24 mouse cellular contexts compared by ENCODE assay signal in the genomic region with DNA sequence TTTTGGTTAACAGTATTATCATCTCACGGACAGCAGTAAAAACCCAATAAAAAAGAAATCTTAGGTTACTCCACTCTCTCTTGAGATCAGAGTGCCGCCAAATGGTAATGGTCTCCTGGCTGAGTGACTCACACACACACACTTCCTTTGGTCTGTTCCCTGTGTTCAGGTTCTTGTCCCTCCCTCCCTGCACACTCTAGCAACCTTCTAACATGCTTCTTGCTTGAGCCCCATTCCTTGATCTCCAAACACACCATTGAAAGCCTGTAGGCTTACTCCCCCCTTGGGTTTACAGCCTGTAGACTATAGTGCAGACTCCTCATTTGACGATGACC. TPM values are rescaled to one million over a fixed set of nuclear protein-coding genes. Genes with fewer than 3 reads are reported as not detected.
A peak's percentile ranks its signal among the peaks of the same experiment; 100 is the strongest.
DNase-seq lines count a peak whose midpoint lies in the region; ATAC-seq and TF ChIP-seq lines count a peak whose summit lies in the region.
"Had no signal": no experiment of that assay in that cellular context is flagged by ENCODE, and none has a peak within 500 bp of the region (broad histone marks: within the 10 kb centered on the region; RNA-seq: fewer than 3 reads in every experiment).

No protein-coding gene starts in this region.

- no peaks in the 10 kb centered on the region for H3K27me3 ChIP-seq in kidney, postnatal 0 days (ENCODE audit: insufficient read depth, low read length)
- H3K27me3 ChIP-seq: heart, embryonic 13.5 days; hindbrain, embryonic 13.5 days; liver, embryonic 13.5 days; stomach, embryonic 15.5 days had no signal

- no peak overlapping the region for H3K4me3 ChIP-seq in gastrocnemius, adult 2 months
- no peak overlapping the region for H3K4me3 ChIP-seq in kidney, postnatal 0 days (replicated peaks; ENCODE audit: low read depth, low read length)
- H3K4me3 ChIP-seq: heart, embryonic 13.5 days; hindbrain, embryonic 13.5 days; liver, embryonic 13.5 days; myocyte; stomach, embryonic 15.5 days had no signal

- H3K9ac ChIP-seq in kidney, postnatal 0 days (ENCODE audit: low read depth, low read length): no peak overlapping the region
- H3K9ac ChIP-seq: heart, embryonic 13.5 days; hindbrain, embryonic 13.5 days; liver, embryonic 13.5 days; stomach, embryonic 15.5 days had no signal

- WGBS in kidney, postnatal 0 days: 34% methylated on average over 3 of the region's 3 CpGs

- no peak for TF ChIP-seq CTCF in gastrocnemius, adult 2 months (IDR thresholded peaks at IDR 0.05)
- no peak for TF ChIP-seq CTCF in kidney, postnatal 0 days (IDR thresholded peaks at IDR 0.05; ENCODE audit: low read depth)

- H3K27ac ChIP-seq in gastrocnemius, adult 2 months: peak overlapping the region; percentile 82
- peak overlapping the region; percentile 68 for H3K27ac ChIP-seq in kidney, postnatal 0 days
- H3K27ac ChIP-seq: heart, embryonic 13.5 days; hindbrain, embryonic 13.5 days; liver, embryonic 13.5 days; stomach, embryonic 15.5 days had no signal

- ATAC-seq in kidney, postnatal 0 days (replicated peaks; ENCODE audit: low FRiP score, low read depth): no peak
- ATAC-seq in granulocyte monocyte progenitor cell, adult 5-6 weeks (replicated peaks; ENCODE audit: poor library complexity, severe bottlenecking): peak; percentile 21; the same call in 1 of the 2 replicates
- 0 out of 2 replicates have a peak, but pooled peaks have one; percentile 13 for ATAC-seq in monocyte, adult 5-6 weeks (replicated peaks; ENCODE audit: insufficient number of reproducible peaks, low FRiP score, low TSS enrichment, poor library complexity, severe bottlenecking)
- ATAC-seq: forebrain, embryonic 14.5 days had no signal

- H3K4me1 ChIP-seq in kidney, postnatal 0 days (replicated peaks; ENCODE audit: insufficient read depth, low read length): peaks cover 9% of the 10 kb centered on the region; the same call in 1 of the 2 replicates
- H3K4me1 ChIP-seq: hindbrain, embryonic 13.5 days; stomach, embryonic 15.5 days had no signal

- H3K36me3 ChIP-seq in kidney, postnatal 0 days (ENCODE audit: insufficient read depth, low read length): no peaks in the 10 kb centered on the region
- H3K36me3 ChIP-seq: heart, embryonic 13.5 days; hindbrain, embryonic 13.5 days; stomach, embryonic 15.5 days had no signal

- no peak overlapping the region for H3K4me2 ChIP-seq in kidney, postnatal 0 days (ENCODE audit: low read length)
- H3K4me2 ChIP-seq: heart, embryonic 13.5 days; liver, embryonic 13.5 days; stomach, embryonic 15.5 days had no signal

- no peaks in the 10 kb centered on the region for H3K9me3 ChIP-seq in kidney, postnatal 0 days (replicated peaks; ENCODE audit: low read length)
- H3K9me3 ChIP-seq: heart, embryonic 13.5 days; hindbrain, embryonic 13.5 days; liver, embryonic 13.5 days; stomach, embryonic 15.5 days had no signal

- DNase-seq in gastrocnemius, adult 2 months: no peak
- no peak for DNase-seq in gastrocnemius, postnatal 10 days
- no peak for DNase-seq in kidney, postnatal 0 days (ENCODE audit: low spot score)
- no peak for DNase-seq in kidney, adult 8-10 months
- DNase-seq in left cerebral cortex, postnatal 25 days (ENCODE audit: low spot score in 2 of 2): no peak
- DNase-seq: cerebellum, adult 2 months; cerebellum, postnatal 36 days; heart, adult 18-20 months; layer of hippocampus, postnatal 36 days; liver, embryonic 13.5 days; lung, adult 2 months; lung, postnatal 14 days; midbrain, embryonic 14.5 days; right cerebral cortex, adult 18-20 months; right cerebral cortex, postnatal 4 days; thymus, postnatal 36 days had no signal

- intact Hi-C loops in gastrocnemius, adult 2 months (cut with DNase I): loop anchor here (5.0 kb wide), 1 partner anchor 134 kb away; no protein-coding TSS in a partner anchor
- intact Hi-C loops in left cerebral cortex, postnatal 25 days (cut with DNase I): loop anchor here (10.0 kb wide), 1 partner anchor 466 kb away; no protein-coding TSS in a partner anchor

RNA-seq across cellular contexts. Expression of a gene that starts 33.7 kb away (rescaled TPM):
- total RNA-seq in gastrocnemius, adult 2 months (2021): 1 to 10 TPM; 2.6 to 3.5 TPM
- under 1 TPM; 0.40 to 0.65 TPM for total RNA-seq in gastrocnemius, postnatal 10 days (2021)
- 34.8 and 37.2 TPM in 2 replicates for polyA plus RNA-seq in kidney, postnatal 0 days (2015; fragmentation: Nextera tagmentation; extraction: Ambion mirVana)
- not detected in 2 replicates for total RNA-seq in granulocyte monocyte progenitor cell, adult 5-6 weeks (2014; fragmentation: Nextera tagmentation)
- 0.13 TPM in 1 of 2 replicates, not detected in the other for total RNA-seq in granulocyte monocyte progenitor cell, adult 5-6 weeks (2017)
- not detected in 3 replicates for total RNA-seq in monocyte, adult 5-6 weeks (2017)
- total RNA-seq in left cerebral cortex, postnatal 25 days (2021): under 1 TPM; 0.57 to 0.87 TPM
- total RNA-seq: megakaryocyte, adult 5-6 weeks had no signal
